Mouse (Mus musculus) liver, embryonic 11.5 days (tissue): ENCODE measurements around the gene Efcab10. TPM values are rescaled to one million over a fixed set of nuclear protein-coding genes. Genes with fewer than 3 reads are reported as not detected.
A peak's percentile ranks its signal among the peaks of the same experiment; 100 is the strongest.

ENCODE experiments used
- ATAC-seq: fragments of 200-750 bp; cut with Nextera tagmentation; replicated peaks from 2 replicates; pipeline ENCODE4 v1.8.0; 2017; ENCODE audit warnings: moderate number of reproducible peaks, mild to moderate bottlenecking, moderate TSS enrichment, moderate library complexity; ENCODE audit not compliant: low FRiP score
- DNase-seq: peaks from one replicate; pipeline ENCODE4 v3.0.0-alpha.2; 2017; ENCODE audit warnings: low spot score
- H3K27ac ChIP-seq: fragments of 300-500 bp; sonication (generic); 2 replicates; pipeline ENCODE4 v1.5.1; 2014; ENCODE audit warnings: mild to moderate bottlenecking, low read depth, low read length, control low read depth
- H3K27me3 ChIP-seq: fragments of 300-500 bp; sonication (generic); replicated peaks from 2 replicates; pipeline ENCODE4 v1.6.1; 2014; ENCODE audit warnings: low read length, mixed read lengths; ENCODE audit not compliant: control insufficient read depth, insufficient read depth
- H3K36me3 ChIP-seq: fragments of 300-500 bp; sonication (generic); 2 replicates; pipeline ENCODE4 v1.6.1; 2014; ENCODE audit warnings: mild to moderate bottlenecking, low read length, moderate library complexity, mixed read lengths; ENCODE audit not compliant: control insufficient read depth, insufficient read depth
- H3K4me1 ChIP-seq: fragments of 300-500 bp; sonication (generic); replicated peaks from 2 replicates; pipeline ENCODE4 v1.6.1; 2014; ENCODE audit warnings: low read length, mixed read lengths; ENCODE audit not compliant: control insufficient read depth, insufficient read depth
- H3K4me2 ChIP-seq: fragments of 300-500 bp; sonication (generic); 2 replicates; pipeline ENCODE4 v1.6.1; 2014; ENCODE audit warnings: mild to moderate bottlenecking, control low read depth, moderate library complexity
- H3K4me3 ChIP-seq: fragments of 300-500 bp; sonication (generic); 2 replicates; pipeline ENCODE4 v1.5.1; 2014; ENCODE audit warnings: low read depth, low read length, control low read depth
- H3K9ac ChIP-seq: fragments of 300-500 bp; sonication (generic); 2 replicates; pipeline ENCODE4 v1.6.1; 2014; ENCODE audit warnings: low read depth, low read length, control low read depth
- H3K9me3 ChIP-seq: fragments of 300-500 bp; sonication (generic); 2 replicates; pipeline ENCODE4 v1.6.1; 2016; ENCODE audit warnings: low read length, inconsistent platforms, mixed read lengths; ENCODE audit not compliant: control insufficient read depth
- WGBS: fragments of 180-500 bp; shearing (Covaris S2); extraction: QIAGEN DNeasy Blood & Tissue Kit; methylation state at CpG from one replicate; pipeline ENCODE4 v1.1.7; 2014; 5-methylcytosine and 5-hydroxymethylcytosine counted together
- polyA plus RNA-seq: library from polyadenylated mRNA; unstranded; fragments of >200 nt; fragmentation: Nextera tagmentation; extraction: Ambion mirVana; gene quantifications from 2 replicates; pipeline ENCODE4 v1.2.1, GENCODE M21; 2014

Efcab10 gene
- polyA plus RNA-seq, 1 experiment from 2014 or later: not detected

GRCm38 (mm10) chr12:33364511-33364910 is 30.1 kb upstream of the Efcab10 start:
- Histone ChIP-seq H3K4me2 (no peak overlapping the region), H3K4me3 (no peak overlapping the region), H3K36me3 (peaks cover 7% of the 10 kb centered on the region), H3K9ac (no peak overlapping the region), H3K27ac (no peak overlapping the region), H3K9me3 (no peaks in the 10 kb centered on the region), H3K27me3 (no peaks in the 10 kb centered on the region), H3K4me1 (0 out of 2 replicates have a peak, but pooled peaks cover 2% of the 10 kb centered on the region)
- ATAC-seq (no peak), DNase-seq (no peak)
- 91% methylated on average over 8 of the region's 8 CpGs for WGBS

- H3K4me1 ChIP-seq: 0 out of 2 replicates have a peak, but pooled peaks cover 2% of the 10 kb centered on the region
- H3K4me2 ChIP-seq: no peak overlapping the region
- no peak for ATAC-seq
- 92% methylated on average over 8 of the region's 8 CpGs for WGBS
- no peak overlapping the region for H3K4me3 ChIP-seq
- peaks cover 7% of the 10 kb centered on the region for H3K36me3 ChIP-seq
- H3K27ac ChIP-seq: no peak overlapping the region
- H3K9ac ChIP-seq: no peak overlapping the region
- DNase-seq: no peak
- H3K9me3 ChIP-seq: no peaks in the 10 kb centered on the region
- no peaks in the 10 kb centered on the region for H3K27me3 ChIP-seq
Observed at GRCm38 (mm10) chr12:33365133-33365532, 29.5 kb upstream of the Efcab10 start.

- Histone ChIP-seq H3K4me2 (no peak overlapping the region), H3K9me3 (no peaks in the 10 kb centered on the region), H3K27me3 (no peaks in the 10 kb centered on the region), H3K36me3 (peaks cover 2% of the 10 kb centered on the region; the same call in 1 of the 2 replicates), H3K4me3 (no peak overlapping the region), H3K27ac (no peak overlapping the region), H3K9ac (no peak overlapping the region), H3K4me1 (0 out of 2 replicates have a peak, but pooled peaks cover 2% of the 10 kb centered on the region)
- WGBS: 76% methylated on average over 3 of the region's 3 CpGs
- no peak for DNase-seq
- ATAC-seq: peak; percentile 61
Observed at GRCm38 (mm10) chr12:33369555-33369954, 25.1 kb upstream of the Efcab10 start.

GRCm38 (mm10) chr12:33379624-33380445 is 14.8 kb upstream of the Efcab10 start:
- H3K9me3 ChIP-seq: no peaks in the 10 kb centered on the region
- DNase-seq: peak; percentile 87
- H3K4me3 ChIP-seq: peak overlapping the region; percentile 34
- WGBS: 15% methylated on average over 22 of the region's 22 CpGs
- no peak overlapping the region for H3K27ac ChIP-seq
- H3K4me1 ChIP-seq: no peaks in the 10 kb centered on the region
- peak overlapping the region; percentile 66 for H3K4me2 ChIP-seq
- H3K9ac ChIP-seq: peak overlapping the region; percentile 49; the same call in 1 of the 2 replicates
- no peaks in the 10 kb centered on the region for H3K36me3 ChIP-seq
- no peaks in the 10 kb centered on the region for H3K27me3 ChIP-seq
- ATAC-seq: peak; percentile 85

GRCm38 (mm10) chr12:33388842-33389241 is 5.8 kb upstream of the Efcab10 start:
- 14% methylated on average over 5 of the region's 5 CpGs for WGBS
- 0 out of 2 replicates have a peak, but pooled peaks have one; percentile 49 for ATAC-seq
- Histone ChIP-seq H3K4me1 (no peaks in the 10 kb centered on the region), H3K4me2 (no peak overlapping the region), H3K9me3 (no peaks in the 10 kb centered on the region), H3K27me3 (0 out of 2 replicates have a peak, but pooled peaks cover 3% of the 10 kb centered on the region), H3K4me3 (no peak overlapping the region), H3K36me3 (no peaks in the 10 kb centered on the region), H3K27ac (no peak overlapping the region), H3K9ac (no peak overlapping the region)
- DNase-seq: no peak

DNA sequence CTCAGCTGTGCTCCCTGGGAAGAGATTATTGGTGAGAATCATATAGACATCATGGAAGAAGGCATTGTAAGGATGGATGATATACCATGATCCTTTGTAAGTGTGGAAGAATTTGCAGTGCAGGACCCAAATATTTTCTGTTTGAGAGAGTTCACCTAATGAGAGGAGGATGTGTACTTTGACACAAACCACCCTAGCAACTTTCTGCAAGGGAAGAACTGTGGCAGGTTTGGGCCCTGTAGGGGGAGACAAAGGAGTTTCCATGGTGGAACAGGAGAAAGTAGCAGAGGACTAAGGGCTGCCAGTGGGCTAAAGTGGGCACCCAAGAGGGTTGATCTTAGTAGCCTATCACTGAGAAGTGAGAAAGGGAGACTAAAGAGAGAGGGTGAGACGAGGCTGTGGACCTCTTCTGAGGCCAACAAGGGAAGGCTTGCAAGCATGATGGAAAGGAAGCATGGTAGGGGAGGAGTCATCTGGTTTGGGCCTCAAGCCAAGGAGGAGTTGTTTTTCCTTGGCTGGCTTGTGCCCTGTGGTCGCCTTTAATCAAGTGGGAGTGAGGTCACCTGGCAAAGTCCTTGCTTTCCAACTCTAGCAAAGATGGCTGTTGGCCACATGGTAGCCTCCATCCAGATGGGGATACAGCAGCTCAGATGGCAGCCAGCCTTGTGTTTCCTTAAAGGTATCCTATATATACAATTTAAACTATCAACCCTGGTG is 3.7 kb upstream of the Efcab10 start:
- Histone ChIP-seq H3K9me3 (no peaks in the 10 kb centered on the region), H3K27ac (no peak overlapping the region), H3K36me3 (no peaks in the 10 kb centered on the region), H3K4me3 (no peak overlapping the region), H3K4me2 (no peak overlapping the region), H3K4me1 (peaks cover 3% of the 10 kb centered on the region; the same call in 1 of the 2 replicates), H3K9ac (no peak overlapping the region), H3K27me3 (0 out of 2 replicates have a peak, but pooled peaks cover 3% of the 10 kb centered on the region)
- DNase-seq (no peak), ATAC-seq (no peak)
- 60% methylated on average over 2 of the region's 2 CpGs for WGBS

DNA sequence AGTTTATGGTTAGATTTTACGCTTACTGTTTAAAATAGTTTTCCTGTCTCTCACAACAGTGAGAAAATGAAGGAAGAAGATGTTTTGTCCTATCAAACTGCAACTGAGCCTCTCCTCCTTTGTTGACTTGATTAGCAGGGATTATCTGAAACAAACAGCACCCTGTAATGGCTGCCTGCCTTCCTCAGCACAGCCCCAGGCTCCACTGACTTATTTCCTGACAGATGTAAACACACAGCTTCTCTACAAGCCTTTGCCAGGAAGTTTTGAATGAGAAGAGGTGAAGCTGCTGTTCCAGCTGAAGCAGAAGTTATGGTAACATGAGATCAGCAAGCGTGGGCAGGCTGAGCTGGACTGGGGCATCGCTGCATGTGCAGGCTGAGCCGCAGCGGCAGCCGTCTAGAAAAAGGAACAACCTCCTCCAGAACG is 8.6 kb downstream of the Efcab10 start:
- Histone ChIP-seq H3K4me3 (no peak overlapping the region), H3K4me1 (no peaks in the 10 kb centered on the region), H3K27ac (no peak overlapping the region), H3K9me3 (no peaks in the 10 kb centered on the region), H3K27me3 (no peaks in the 10 kb centered on the region), H3K36me3 (no peaks in the 10 kb centered on the region), H3K4me2 (peak overlapping the region; percentile 35), H3K9ac (no peak overlapping the region)
- DNase-seq (no peak), ATAC-seq (peak; percentile 57; the same call in 1 of the 2 replicates)
- 34% methylated on average over 7 of the region's 7 CpGs for WGBS

GRCm38 (mm10) chr12:33404996-33405395 is 10.3 kb downstream of the Efcab10 start:
- no peak overlapping the region for H3K4me2 ChIP-seq
- H3K27ac ChIP-seq: no peak overlapping the region
- no peaks in the 10 kb centered on the region for H3K27me3 ChIP-seq
- ATAC-seq (no peak), DNase-seq (no peak)
- 65% methylated on average over 5 of the region's 5 CpGs for WGBS
- no peaks in the 10 kb centered on the region for H3K9me3 ChIP-seq
- no peaks in the 10 kb centered on the region for H3K36me3 ChIP-seq
- H3K4me1 ChIP-seq: no peaks in the 10 kb centered on the region
- H3K9ac ChIP-seq: no peak overlapping the region
- H3K4me3 ChIP-seq: no peak overlapping the region
